Mouse (Mus musculus) 416B (cell line): ENCODE measurements at regions not wholly inside any gene's neighbourhood (a gene's known extent, or its start where the extent isn't known, plus 50 kb on each side); places are given as distances from the start of the nearest gene placed in this dataset.

ENCODE experiments used
- DNase-seq: peaks from one replicate; pipeline ENCODE4 v3.0.0; 2011; ENCODE audit warnings: low read depth

- peak; percentile 87 for DNase-seq
These were observed 301.2 kb downstream of the Gm3376 start for GRCm38 (mm10) chrY:4072666-4073065.

GRCm38 (mm10) chrY:4073566-4073965 is 302.1 kb downstream of the Gm3376 start:
- peak; percentile 75 for DNase-seq
